Mouse (Mus musculus) CH12.LX (cell line): Measurements from ENCODE around the gene Neurl1a. TPM values are rescaled to one million over a fixed set of nuclear protein-coding genes. Genes with fewer than 3 reads are reported as not detected.

Experiments
- DNase-seq: peaks from one replicate; pipeline ENCODE4 v3.0.0-alpha.2; 2013; ENCODE audit errors: extremely low read depth
- H3K27ac ChIP-seq: 2 replicates; pipeline ENCODE4 v1.5.1; 2012; ENCODE audit warnings: low read depth, mild to moderate bottlenecking, control low read depth, moderate library complexity; ENCODE audit not compliant: insufficient read depth
- H3K27me3 ChIP-seq: replicated peaks from 2 replicates; pipeline ENCODE3; 2012; ENCODE audit warnings: inconsistent platforms
- H3K36me3 ChIP-seq, 2 experiments: replicated peaks in 1 of 2; 2 replicates each; pipeline versions ENCODE3 to v1.6.1; 2012; ENCODE audit warnings: inconsistent platforms in 1 of 2, low read length in 1 of 2, mild to moderate bottlenecking in 1 of 2, mixed read lengths in 1 of 2, moderate library complexity in 1 of 2; ENCODE audit not compliant: control insufficient read depth in 1 of 2, insufficient read depth in 1 of 2
- H3K4me1 ChIP-seq, 2 experiments: 2 replicates each; pipeline ENCODE4 v1.6.1; 2012; ENCODE audit warnings: inconsistent platforms in 1 of 2, moderate library complexity in 1 of 2; ENCODE audit not compliant: insufficient read depth in 2 of 2, control insufficient read depth in 1 of 2
- H3K4me2 ChIP-seq: 2 replicates; pipeline ENCODE4 v1.6.1; 2012; ENCODE audit warnings: low read depth, mild to moderate bottlenecking, control low read depth; ENCODE audit not compliant: poor library complexity, insufficient read depth, severe bottlenecking
- H3K4me3 ChIP-seq, 3 experiments: fragments of 150-350 bp in 1 of 3; sonication (generic) in 1 of 3; replicated peaks in 1 of 3; 2 replicates each; pipeline versions ENCODE3 to v1.5.1; 2011 to 2012; ENCODE audit warnings: low read depth in 2 of 3, low read length in 2 of 3, mild to moderate bottlenecking in 2 of 3, moderate library complexity in 2 of 3, control low read depth in 1 of 3, improper control_type of control experiment in 1 of 3, inconsistent platforms in 1 of 3, mixed read lengths in 1 of 3; ENCODE audit not compliant: poor library complexity in 1 of 3
- H3K79me2 ChIP-seq: replicated peaks from 2 replicates; pipeline ENCODE4 v1.6.1; 2012; ENCODE audit warnings: mild to moderate bottlenecking, moderate library complexity; ENCODE audit not compliant: control insufficient read depth, poor library complexity, insufficient read depth, severe bottlenecking; ENCODE audit errors: extremely low read depth
- H3K9ac ChIP-seq: 2 replicates; pipeline ENCODE4 v1.6.1; 2012; ENCODE audit warnings: low read depth, mild to moderate bottlenecking, control low read depth, moderate library complexity; ENCODE audit not compliant: insufficient read depth
- H3K9me3 ChIP-seq: replicated peaks from 2 replicates; pipeline ENCODE3; 2012; ENCODE audit warnings: low read length, inconsistent platforms, mixed read lengths
- BHLHE40 ChIP-seq: IDR thresholded peaks from 2 replicates; pipeline ENCODE4 v1.6.1; 2011; ENCODE audit warnings: mild to moderate bottlenecking, low read depth, low read length, improper control_type of control experiment
- CTCF ChIP-seq, 2 experiments: IDR thresholded peaks in 1 of 2; conservative IDR thresholded peaks in 1 of 2; 2 replicates each; pipeline ENCODE4 v1.5.1; 2011 to 2012; ENCODE audit warnings: low read depth in 2 of 2, low read length in 2 of 2, improper control_type of control experiment in 1 of 2, inconsistent platforms in 1 of 2, mild to moderate bottlenecking in 1 of 2, moderate library complexity in 1 of 2
- E2F4 ChIP-seq: IDR thresholded peaks from 2 replicates; pipeline ENCODE4 v1.6.1; 2011; ENCODE audit warnings: low read depth, low read length, improper control_type of control experiment; ENCODE audit not compliant: insufficient replicate concordance
- ELF1 ChIP-seq: IDR thresholded peaks from 2 replicates; pipeline ENCODE4 v1.6.1; 2014; ENCODE audit warnings: low read depth, mild to moderate bottlenecking, inconsistent platforms, low read length, improper control_type of control experiment
- EP300 ChIP-seq: IDR thresholded peaks from 2 replicates; pipeline ENCODE4 v1.6.1; 2011; ENCODE audit warnings: low read length, improper control_type of control experiment
- ETS1 ChIP-seq: conservative IDR thresholded peaks from 2 replicates; pipeline ENCODE4 v1.6.1; 2012; ENCODE audit warnings: low read depth, mild to moderate bottlenecking, inconsistent platforms, low read length, improper control_type of control experiment, moderate library complexity
- HCFC1 ChIP-seq: IDR thresholded peaks from 2 replicates; pipeline ENCODE4 v1.6.1; 2012; ENCODE audit warnings: low read depth, mild to moderate bottlenecking, inconsistent platforms, low read length, improper control_type of control experiment
- IRF4 ChIP-seq: IDR thresholded peaks from 2 replicates; pipeline ENCODE4 v1.6.1; 2014; ENCODE audit warnings: low read depth, mild to moderate bottlenecking, inconsistent platforms, low read length, improper control_type of control experiment
- JUN ChIP-seq: IDR thresholded peaks from 2 replicates; pipeline ENCODE4 v1.6.1; 2011; ENCODE audit warnings: low read depth, mild to moderate bottlenecking, low read length, improper control_type of control experiment, moderate library complexity; ENCODE audit not compliant: insufficient read depth
- JUND ChIP-seq: conservative IDR thresholded peaks from 2 replicates; pipeline ENCODE4 v1.6.1; 2011; ENCODE audit warnings: low read depth, low read length, improper control_type of control experiment
- KAT2A ChIP-seq: IDR thresholded peaks from 2 replicates; pipeline ENCODE4 v1.6.1; 2012; ENCODE audit warnings: low read length, improper control_type of control experiment, inconsistent platforms; ENCODE audit not compliant: insufficient replicate concordance
- MAX ChIP-seq: IDR thresholded peaks from 2 replicates; pipeline ENCODE4 v1.6.1; 2011; ENCODE audit warnings: low read length, improper control_type of control experiment
- MAZ ChIP-seq: IDR thresholded peaks from 2 replicates; pipeline ENCODE4 v1.6.1; 2012; ENCODE audit warnings: low read depth, mild to moderate bottlenecking, inconsistent platforms, low read length, improper control_type of control experiment, moderate library complexity
- MEF2A ChIP-seq: IDR thresholded peaks from 2 replicates; pipeline ENCODE4 v1.6.1; 2014; ENCODE audit warnings: low read depth, mild to moderate bottlenecking, inconsistent platforms, low read length, improper control_type of control experiment, borderline replicate concordance
- MXI1 ChIP-seq: IDR thresholded peaks from 2 replicates; pipeline ENCODE4 v1.6.1; 2011; ENCODE audit warnings: mild to moderate bottlenecking, low read depth, low read length, improper control_type of control experiment
- MYC ChIP-seq: IDR thresholded peaks from 2 replicates; pipeline ENCODE4 v1.6.1; 2011; ENCODE audit warnings: low read depth, mild to moderate bottlenecking, improper control_type of control experiment, low read length
- NRF1 ChIP-seq: IDR thresholded peaks from 2 replicates; pipeline ENCODE4 v1.6.1; 2014; ENCODE audit warnings: low read depth, mild to moderate bottlenecking, inconsistent platforms, low read length, improper control_type of control experiment, moderate library complexity
- PAX5 ChIP-seq: IDR thresholded peaks from 2 replicates; pipeline ENCODE4 v1.6.1; 2012; ENCODE audit warnings: low read length, inconsistent platforms, mixed read lengths
- POLR2A ChIP-seq: IDR thresholded peaks from 2 replicates; pipeline ENCODE4 v1.6.1; 2011; ENCODE audit warnings: low read depth, mild to moderate bottlenecking, improper control_type of control experiment, low read length
- POLR2AphosphoS2 ChIP-seq: IDR thresholded peaks from 2 replicates; pipeline ENCODE4 v1.6.1; 2011; ENCODE audit warnings: low read depth, low read length, improper control_type of control experiment
- RAD21 ChIP-seq: IDR thresholded peaks from 2 replicates; pipeline ENCODE4 v1.6.1; 2011; ENCODE audit warnings: low read depth, mild to moderate bottlenecking, low read length, improper control_type of control experiment, moderate library complexity
- RCOR1 ChIP-seq: conservative IDR thresholded peaks from 2 replicates; pipeline ENCODE4 v1.6.1; 2012; ENCODE audit warnings: low read depth, mild to moderate bottlenecking, inconsistent platforms, low read length, improper control_type of control experiment
- SIN3A ChIP-seq: IDR thresholded peaks from 2 replicates; pipeline ENCODE4 v1.6.1; 2012; ENCODE audit warnings: low read length, improper control_type of control experiment, inconsistent platforms
- SMC3 ChIP-seq: IDR thresholded peaks from 2 replicates; pipeline ENCODE4 v1.6.1; 2011; ENCODE audit warnings: low read depth, low read length, improper control_type of control experiment
- TBP ChIP-seq: conservative IDR thresholded peaks from 2 replicates; pipeline ENCODE4 v1.6.1; 2011; ENCODE audit warnings: low read depth, low read length, improper control_type of control experiment
- TCF12 ChIP-seq: IDR thresholded peaks from 2 replicates; pipeline ENCODE4 v1.6.1; 2014; ENCODE audit warnings: low read depth, mild to moderate bottlenecking, inconsistent platforms, low read length, improper control_type of control experiment
- UBTF ChIP-seq: IDR thresholded peaks from 2 replicates; pipeline ENCODE4 v1.6.1; 2012; ENCODE audit warnings: low read depth, mild to moderate bottlenecking, inconsistent platforms, low read length, improper control_type of control experiment, moderate library complexity
- ZC3H11A ChIP-seq: IDR thresholded peaks from 2 replicates; pipeline ENCODE4 v1.6.1; 2012; ENCODE audit warnings: low read depth, mild to moderate bottlenecking, inconsistent platforms, low read length, improper control_type of control experiment
- ZKSCAN1 ChIP-seq: IDR thresholded peaks from 2 replicates; pipeline ENCODE4 v1.6.1; 2012; ENCODE audit warnings: low read depth, inconsistent platforms, low read length, improper control_type of control experiment, borderline replicate concordance
- ZNF384 ChIP-seq: IDR thresholded peaks from 2 replicates; pipeline ENCODE4 v1.6.1; 2012; ENCODE audit warnings: low read depth, low read length, improper control_type of control experiment, inconsistent platforms
- dilution Hi-C: fragments of 300-500 bp; cut with MboI; formaldehyde crosslinking; loops from 2 replicates; pipeline ENCODE4 v1.14.3; 2020; ENCODE audit warnings: low sequenced_read_pairs; ENCODE audit not compliant: extremely low pct_unique_long_range_greater_than_20kb, extremely low pct_ligation_motif_present
- in situ Hi-C: fragments of 300-500 bp; cut with MboI; formaldehyde crosslinking; loops from 3 replicates; pipeline ENCODE4 v1.14.3; 2019; ENCODE audit warnings: low sequenced_read_pairs, low pct_ligation_motif_present, low pct_unique_long_range_greater_than_20kb, mixed read lengths
- polyA plus RNA-seq: library from polyadenylated mRNA; unstranded; fragments of >175 nt; gene quantifications from 2 replicates; pipeline ENCODE4 v1.2.1, GENCODE M21; 2012; ENCODE audit warnings: low read depth; ENCODE audit not compliant: insufficient read length
- total RNA-seq, 2 experiments: library from RNA; depleted of rRNA; stranded (reverse); fragments of 300-350 nt in 1 of 2; fragments of >200 nt in 1 of 2; gene quantifications; 2 replicates each; pipeline ENCODE4 v1.2.3; 2012 to 2014

Neurl1a gene
- total and polyA plus RNA-seq, 3 experiments, result 0.05 to 0.13 TPM; not detected in 1

DNA sequence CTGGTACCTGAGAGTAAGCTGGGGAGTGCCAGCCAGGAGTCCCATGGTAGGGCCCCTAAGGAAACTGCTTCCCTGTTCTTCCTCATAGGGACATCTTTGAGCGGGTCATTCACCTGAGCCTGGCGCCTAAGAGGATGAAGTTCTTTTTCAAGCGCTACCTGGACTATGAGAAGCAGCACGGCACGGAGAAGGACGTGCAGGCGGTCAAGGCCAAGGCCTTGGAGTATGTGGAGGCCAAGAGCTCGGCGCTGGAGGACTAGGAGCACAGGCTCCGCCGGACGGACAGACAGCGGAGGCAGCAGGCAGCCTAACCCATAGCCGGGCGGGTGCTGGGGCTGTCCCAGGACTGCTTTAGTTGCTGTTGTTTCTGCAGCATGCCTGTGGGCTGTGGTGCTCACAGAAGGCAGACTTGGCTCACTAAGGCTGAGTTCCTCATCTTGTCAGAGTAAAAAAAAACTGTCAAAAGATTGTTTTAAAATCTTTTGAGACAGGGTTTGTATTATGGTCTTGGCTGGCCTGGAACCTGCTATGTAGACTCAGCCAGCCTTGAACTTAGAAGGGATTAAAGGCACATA lies 48.0 kb upstream of the Neurl1a start:
- in situ Hi-C loops (loop anchor here (5.0 kb wide), 1 partner anchor 37 kb away; no protein-coding TSS in a partner anchor), dilution Hi-C loops (no loop called here)
- H3K27ac ChIP-seq, result no peak overlapping the region
- H3K4me3 ChIP-seq, result no peak overlapping the region
- DNase-seq, result peak; percentile 39
- H3K27me3 ChIP-seq, result no peaks in the 10 kb centered on the region
- no peak overlapping the region for H3K4me2 ChIP-seq
- TF ChIP-seq ZC3H11A, result no peak
- TF ChIP-seq POLR2A, result peak; percentile 28; the same call in 1 of the 2 replicates
- no peak for TF ChIP-seq E2F4
- peaks cover 69 to 92% of the 10 kb centered on the region in 2 experiments for H3K36me3 ChIP-seq
- no peak overlapping the region for H3K9ac ChIP-seq
- H3K9me3 ChIP-seq, result no peaks in the 10 kb centered on the region
- H3K4me1 ChIP-seq, result peaks cover 17 to 57% of the 10 kb centered on the region in 2 experiments
- H3K79me2 ChIP-seq, result no peaks in the 10 kb centered on the region

- Histone ChIP-seq H3K9me3 (no peaks in the 10 kb centered on the region), H3K4me2 (peak overlapping the region; percentile 41), H3K79me2 (no peaks in the 10 kb centered on the region), H3K27me3 (no peaks in the 10 kb centered on the region), H3K27ac (peak overlapping the region; percentile 93), H3K4me1 (peaks cover 27 to 73% of the 10 kb centered on the region in 2 experiments), H3K36me3 (peaks cover 46 to 71% of the 10 kb centered on the region in 2 experiments), H3K9ac (no peak overlapping the region), H3K4me3 (peak overlapping the region in 1 of 3 experiments; percentile 8)
- in situ Hi-C loops (loop anchor here (5.0 kb wide), 1 partner anchor 34 kb away; no protein-coding TSS in a partner anchor), dilution Hi-C loops (no loop called here)
- DNase-seq, result peak; percentile 87
- TF ChIP-seq POLR2AphosphoS2 (no peak; the same call in 1 of the 2 replicates), JUN (peak; percentile 7; the same call in 1 of the 2 replicates), ELF1 (peak; percentile 32; the same call in 1 of the 2 replicates), ZC3H11A (no peak), EP300 (peak; percentile 96), MAX (peak; percentile 81), RAD21 (no peak; the same call in 1 of the 2 replicates), SMC3 (0 out of 2 replicates have a peak, but pooled peaks have one; percentile 17), NRF1 (no peak), BHLHE40 (peak; percentile 87), JUND (no peak), MAZ (peak; percentile 91), UBTF (0 out of 2 replicates have a peak, but pooled peaks have one; percentile 40), MXI1 (peak; percentile 70; the same call in 1 of the 2 replicates), RCOR1 (0 out of 2 replicates have a peak, but pooled peaks have one; percentile 47), IRF4 (peak; percentile 92), KAT2A (0 out of 2 replicates have a peak, but pooled peaks have one; percentile 28), POLR2A (peak; percentile 39; the same call in 1 of the 2 replicates), E2F4 (no peak), ZKSCAN1 (no peak), SIN3A (peak; percentile 80), TCF12 (peak; percentile 81), MYC (peak; percentile 68; the same call in 1 of the 2 replicates), HCFC1 (no peak), CTCF (conservative IDR thresholded peaks at IDR 0.05 in 1 of 2, IDR thresholded peaks at IDR 0.05 in 1 of 2; ENCODE audit: low read depth in 2 of 2, low read length in 2 of 2) (no peak), TBP (peak; percentile 60; the same call in 1 of the 2 replicates), ETS1 (peak; percentile 82), ZNF384 (peak; percentile 53), PAX5 (no peak), MEF2A (peak; percentile 98)
Observed at GRCm38 (mm10) chr19:47133161-47133560, 45.5 kb upstream of the Neurl1a start.
